Mouse (Mus musculus): ENCODE data around the gene Ptprr. TPM values are rescaled to one million over a fixed set of nuclear protein-coding genes. Genes with fewer than 3 reads are reported as not detected.

Ptprr gene
- total RNA-seq (2017), result not detected in 3 replicates

GRCm38 (mm10) chr10:116017845-116018479, at the start of gene Ptprr:
Gene Ptprr (plus strand): TSS chr10:116018213.
- ATAC-seq (replicated peaks; ENCODE audit: insufficient number of reproducible peaks, low FRiP score, low TSS enrichment, poor library complexity, severe bottlenecking), result no peak

GRCm38 (mm10) chr10:115976345-115976744, 41.7 kb upstream of the Ptprr start:
- ATAC-seq (replicated peaks; ENCODE audit: insufficient number of reproducible peaks, low FRiP score, low TSS enrichment, poor library complexity, severe bottlenecking), result no peak

- ATAC-seq (replicated peaks; ENCODE audit: insufficient number of reproducible peaks, low FRiP score, low TSS enrichment, poor library complexity, severe bottlenecking), result no peak
These were observed 39.0 kb upstream of the Ptprr start for GRCm38 (mm10) chr10:115978992-115979391.

- ATAC-seq (replicated peaks; ENCODE audit: insufficient number of reproducible peaks, low FRiP score, low TSS enrichment, poor library complexity, severe bottlenecking), result no peak
These were observed 38.0 kb upstream of the Ptprr start for GRCm38 (mm10) chr10:115980018-115980417.

- no peak for ATAC-seq (replicated peaks; ENCODE audit: insufficient number of reproducible peaks, low FRiP score, low TSS enrichment, poor library complexity, severe bottlenecking)
These were observed 33.7 kb upstream of the Ptprr start for GRCm38 (mm10) chr10:115984308-115984707.

GRCm38 (mm10) chr10:116001838-116002237, 16.2 kb upstream of the Ptprr start:
- ATAC-seq (replicated peaks; ENCODE audit: insufficient number of reproducible peaks, low FRiP score, low TSS enrichment, poor library complexity, severe bottlenecking), result no peak

GRCm38 (mm10) chr10:116006675-116007074, 11.3 kb upstream of the Ptprr start:
- ATAC-seq (replicated peaks; ENCODE audit: insufficient number of reproducible peaks, low FRiP score, low TSS enrichment, poor library complexity, severe bottlenecking), result no peak

GRCm38 (mm10) chr10:116018480-116018891, 473 bp downstream of the Ptprr start:
- ATAC-seq (replicated peaks; ENCODE audit: insufficient number of reproducible peaks, low FRiP score, low TSS enrichment, poor library complexity, severe bottlenecking), result no peak

- ATAC-seq (replicated peaks; ENCODE audit: insufficient number of reproducible peaks, low FRiP score, low TSS enrichment, poor library complexity, severe bottlenecking), result no peak
These were observed 1.3 kb downstream of the Ptprr start for GRCm38 (mm10) chr10:116019086-116019860.

GRCm38 (mm10) chr10:116021081-116021480, 3.1 kb downstream of the Ptprr start:
- no peak for ATAC-seq (replicated peaks; ENCODE audit: insufficient number of reproducible peaks, low FRiP score, low TSS enrichment, poor library complexity, severe bottlenecking)

- ATAC-seq (replicated peaks; ENCODE audit: insufficient number of reproducible peaks, low FRiP score, low TSS enrichment, poor library complexity, severe bottlenecking), result no peak
These were observed 20.1 kb downstream of the Ptprr start for GRCm38 (mm10) chr10:116038150-116038549.

- ATAC-seq (replicated peaks; ENCODE audit: insufficient number of reproducible peaks, low FRiP score, low TSS enrichment, poor library complexity, severe bottlenecking), result no peak
These were observed 57.9 kb downstream of the Ptprr start for GRCm38 (mm10) chr10:116075954-116076353.

- ATAC-seq (replicated peaks; ENCODE audit: insufficient number of reproducible peaks, low FRiP score, low TSS enrichment, poor library complexity, severe bottlenecking), result no peak
These were observed 60.6 kb downstream of the Ptprr start for GRCm38 (mm10) chr10:116078636-116079035.

- no peak for ATAC-seq (replicated peaks; ENCODE audit: insufficient number of reproducible peaks, low FRiP score, low TSS enrichment, poor library complexity, severe bottlenecking)
These were observed 61.4 kb downstream of the Ptprr start for GRCm38 (mm10) chr10:116079396-116079795.

- no peak for ATAC-seq (replicated peaks; ENCODE audit: insufficient number of reproducible peaks, low FRiP score, low TSS enrichment, poor library complexity, severe bottlenecking)
These were observed 62.8 kb downstream of the Ptprr start for GRCm38 (mm10) chr10:116080841-116081240.

GRCm38 (mm10) chr10:116083965-116084364, 66.0 kb downstream of the Ptprr start:
- no peak for ATAC-seq (replicated peaks; ENCODE audit: insufficient number of reproducible peaks, low FRiP score, low TSS enrichment, poor library complexity, severe bottlenecking)

GRCm38 (mm10) chr10:116096466-116096865, 78.5 kb downstream of the Ptprr start:
- ATAC-seq (replicated peaks; ENCODE audit: insufficient number of reproducible peaks, low FRiP score, low TSS enrichment, poor library complexity, severe bottlenecking), result no peak

GRCm38 (mm10) chr10:116098470-116098869, 80.5 kb downstream of the Ptprr start:
- ATAC-seq (replicated peaks; ENCODE audit: insufficient number of reproducible peaks, low FRiP score, low TSS enrichment, poor library complexity, severe bottlenecking), result no peak

- ATAC-seq (replicated peaks; ENCODE audit: insufficient number of reproducible peaks, low FRiP score, low TSS enrichment, poor library complexity, severe bottlenecking), result no peak
These were observed 90.2 kb downstream of the Ptprr start for GRCm38 (mm10) chr10:116108176-116108575.

GRCm38 (mm10) chr10:116108730-116109129, 90.7 kb downstream of the Ptprr start:
- ATAC-seq (replicated peaks; ENCODE audit: insufficient number of reproducible peaks, low FRiP score, low TSS enrichment, poor library complexity, severe bottlenecking), result no peak
